Mouse (Mus musculus): ENCODE measurements around the gene Sort1. TPM values are rescaled to one million over a fixed set of nuclear protein-coding genes. Genes with fewer than 3 reads are reported as not detected.

Gene Sort1
- total RNA-seq, 2 experiments from 2014 or later = 181 to 182 TPM

Other genes with a start within 250 kb of the Sort1 start
- gene Gstm4, start 239.2 kb upstream of the Sort1 start, total RNA-seq (2021) = 10 to 100 TPM; 13.4 TPM
- gene Ampd2, start 197.4 kb upstream of the Sort1 start, total RNA-seq (2021) = 10 to 100 TPM; 48.4 to 58.8 TPM
- not detected for gene Gnat2, start 191.3 kb upstream of the Sort1 start, total RNA-seq (2021)
- gene Gnai3, start 137.9 kb upstream of the Sort1 start, total RNA-seq (2021) = 10 to 100 TPM; 54.7 to 59.4 TPM
- 10 to 100 TPM; 14.5 to 15.0 TPM for gene Gpr61, start 129.2 kb upstream of the Sort1 start, total RNA-seq (2021)
- gene Amigo1, start 97.7 kb upstream of the Sort1 start, total RNA-seq (2021) = 10 to 100 TPM; 36.9 to 37.2 TPM
- 10 to 100 TPM; 10.6 to 11.2 TPM for gene Cyb561d1, start 82.9 kb upstream of the Sort1 start, total RNA-seq (2021)
- gene Atxn7l2, start 73.1 kb upstream of the Sort1 start, total RNA-seq (2021) = 10 to 100 TPM; 21.1 to 26.1 TPM
- gene Sypl2, start 57.4 kb upstream of the Sort1 start, total RNA-seq (2021) = 1 to 10 TPM; 1.2 to 1.6 TPM
- gene Psma5, start 27.2 kb upstream of the Sort1 start, total RNA-seq (2021) = 10 to 100 TPM; 84.5 to 91.8 TPM
- under 1 TPM in 1 of 2 experiments, not detected in 1; 0.36 TPM for gene Mybphl, start 80.8 kb downstream of the Sort1 start, total RNA-seq (2021)
- 10 to 100 TPM; 12.5 to 12.8 TPM for gene Psrc1, start 99.8 kb downstream of the Sort1 start, total RNA-seq (2021)
- 100 to 1,000 TPM; 177 to 179 TPM for gene Celsr2, start 131.5 kb downstream of the Sort1 start, total RNA-seq (2021)
- gene Sars, start 161.1 kb downstream of the Sort1 start, total RNA-seq (2021) = 100 to 1,000 TPM; 215 TPM